Comparison of ENCODE assay signal across 22 mouse cellular contexts in genomic region chr1:42474197-42474596, GRCm38 (mm10).
DNase-seq lines count a peak whose midpoint lies in the region; ATAC-seq lines count a peak whose summit lies in the region.
"Had no signal": no experiment of that assay in that cellular context is flagged by ENCODE, and none has a peak within 500 bp of the region (broad histone marks: within the 10 kb centered on the region; RNA-seq: fewer than 3 reads in every experiment).

No protein-coding gene starts in this region.

- H3K9me3 ChIP-seq in forebrain, embryonic 13.5 days (replicated peaks) = no peaks in the 10 kb centered on the region
- no peaks in the 10 kb centered on the region for H3K9me3 ChIP-seq in forebrain, embryonic 10.5 days
- H3K9me3 ChIP-seq in midbrain, embryonic 11.5 days (ENCODE audit: control insufficient read depth, low read length) = no peaks in the 10 kb centered on the region; the same call in 1 of the 2 replicates
- H3K9me3 ChIP-seq in midbrain, embryonic 10.5 days (replicated peaks) = no peaks in the 10 kb centered on the region
- H3K9me3 ChIP-seq in hindbrain, embryonic 13.5 days = no peaks in the 10 kb centered on the region
- H3K9me3 ChIP-seq: embryonic facial prominence, embryonic 13.5 days; heart, embryonic 13.5 days had no signal

- ATAC-seq in forebrain, embryonic 13.5 days = peak; percentile 48; the same call in 1 of the 2 replicates
- no peak for ATAC-seq in midbrain, embryonic 11.5 days (ENCODE audit: low FRiP score)
- no peak for ATAC-seq in hindbrain, embryonic 13.5 days (ENCODE audit: low FRiP score)
- ATAC-seq in erythroid progenitor cell, adult 5-6 weeks (replicated peaks; ENCODE audit: low FRiP score, poor library complexity, severe bottlenecking) = no peak
- ATAC-seq: CD4-positive, CD25-positive, alpha-beta regulatory T cell, adult 4 months; hindbrain, embryonic 16.5 days; inflammation-experienced regulatory T-cells, adult 6 months had no signal

- WGBS in forebrain, embryonic 13.5 days = 61% methylated on average over 8 of the region's 8 CpGs
- 82% methylated on average over 8 of the region's 8 CpGs for WGBS in forebrain, embryonic 10.5 days
- 77% methylated on average over 8 of the region's 8 CpGs for WGBS in midbrain, embryonic 11.5 days
- 81% methylated on average over 8 of the region's 8 CpGs for WGBS in midbrain, embryonic 10.5 days
- WGBS in hindbrain, embryonic 13.5 days = 58% methylated on average over 8 of the region's 8 CpGs

- H3K4me3 ChIP-seq in forebrain, embryonic 13.5 days = no peak overlapping the region
- H3K4me3 ChIP-seq in forebrain, embryonic 10.5 days = no peak overlapping the region
- no peak overlapping the region for H3K4me3 ChIP-seq in midbrain, embryonic 11.5 days (ENCODE audit: low read depth, low read length)
- no peak overlapping the region for H3K4me3 ChIP-seq in midbrain, embryonic 10.5 days
- no peak overlapping the region for H3K4me3 ChIP-seq in hindbrain, embryonic 13.5 days
- H3K4me3 ChIP-seq: embryonic facial prominence, embryonic 13.5 days; heart, embryonic 13.5 days had no signal

- DNase-seq in forebrain, embryonic 10.5 days (ENCODE audit: extremely low spot score, low spot score) = no peak
- DNase-seq in midbrain, embryonic 11.5 days (ENCODE audit: low spot score, missing footprints) = peak; percentile 57
- no peak for DNase-seq in midbrain, embryonic 10.5 days (ENCODE audit: low spot score)
- peak; percentile 9 for DNase-seq in layer of hippocampus, adult 9-10 months (ENCODE audit: low spot score)
- no peak for DNase-seq in cerebellum, postnatal 36 days
- DNase-seq: adrenal gland, adult 8-10 months; B cell, adult 2 months; cerebellum, adult 11 months; cerebellum, adult 8-10 months; cerebellum, postnatal 14 days; gastrocnemius, postnatal 36 days; heart, adult 11 months; heart, postnatal 36 days had no signal

- no peak overlapping the region for H3K9ac ChIP-seq in forebrain, embryonic 13.5 days
- no peak overlapping the region for H3K9ac ChIP-seq in midbrain, embryonic 11.5 days (ENCODE audit: low read length)
- no peak overlapping the region for H3K9ac ChIP-seq in hindbrain, embryonic 13.5 days
- H3K9ac ChIP-seq: embryonic facial prominence, embryonic 13.5 days; heart, embryonic 13.5 days had no signal

- peaks cover 22% of the 10 kb centered on the region for H3K4me1 ChIP-seq in forebrain, embryonic 13.5 days
- peaks cover 9% of the 10 kb centered on the region for H3K4me1 ChIP-seq in forebrain, embryonic 10.5 days
- peaks cover 7% of the 10 kb centered on the region; the same call in 1 of the 2 replicates for H3K4me1 ChIP-seq in midbrain, embryonic 11.5 days (ENCODE audit: control insufficient read depth, insufficient read depth, low read length)
- H3K4me1 ChIP-seq in midbrain, embryonic 10.5 days = peaks cover 6% of the 10 kb centered on the region; the same call in 1 of the 2 replicates
- H3K4me1 ChIP-seq in hindbrain, embryonic 13.5 days (replicated peaks) = peaks cover 25% of the 10 kb centered on the region
- H3K4me1 ChIP-seq: embryonic facial prominence, embryonic 13.5 days; heart, embryonic 13.5 days had no signal

- H3K27me3 ChIP-seq in forebrain, embryonic 13.5 days = no peaks in the 10 kb centered on the region
- no peaks in the 10 kb centered on the region; the same call in 1 of the 2 replicates for H3K27me3 ChIP-seq in forebrain, embryonic 10.5 days (ENCODE audit: poor library complexity, severe bottlenecking)
- H3K27me3 ChIP-seq in midbrain, embryonic 11.5 days (ENCODE audit: control insufficient read depth, insufficient read depth, low read length) = no peaks in the 10 kb centered on the region
- H3K27me3 ChIP-seq in midbrain, embryonic 10.5 days (ENCODE audit: low read depth, poor library complexity, severe bottlenecking) = no peaks in the 10 kb centered on the region
- H3K27me3 ChIP-seq in hindbrain, embryonic 13.5 days = no peaks in the 10 kb centered on the region
- H3K27me3 ChIP-seq: embryonic facial prominence, embryonic 13.5 days; heart, embryonic 13.5 days had no signal

- no peak overlapping the region for H3K4me2 ChIP-seq in forebrain, embryonic 13.5 days
- H3K4me2 ChIP-seq in midbrain, embryonic 11.5 days = no peak overlapping the region
- H3K4me2 ChIP-seq in hindbrain, embryonic 13.5 days = no peak overlapping the region
- H3K4me2 ChIP-seq: embryonic facial prominence, embryonic 13.5 days; heart, embryonic 13.5 days had no signal

- H3K36me3 ChIP-seq in forebrain, embryonic 13.5 days (ENCODE audit: poor library complexity, severe bottlenecking) = no peaks in the 10 kb centered on the region
- no peaks in the 10 kb centered on the region for H3K36me3 ChIP-seq in forebrain, embryonic 10.5 days (replicated peaks)
- no peaks in the 10 kb centered on the region for H3K36me3 ChIP-seq in midbrain, embryonic 11.5 days (ENCODE audit: control insufficient read depth, insufficient read depth, low read length)
- H3K36me3 ChIP-seq in midbrain, embryonic 10.5 days = no peaks in the 10 kb centered on the region
- H3K36me3 ChIP-seq in hindbrain, embryonic 13.5 days = no peaks in the 10 kb centered on the region
- H3K36me3 ChIP-seq: embryonic facial prominence, embryonic 13.5 days; G1E; heart, embryonic 13.5 days had no signal

- no peak overlapping the region for H3K27ac ChIP-seq in forebrain, embryonic 13.5 days
- H3K27ac ChIP-seq in forebrain, embryonic 10.5 days = no peak overlapping the region
- H3K27ac ChIP-seq in midbrain, embryonic 11.5 days (ENCODE audit: low read depth, low read length) = no peak overlapping the region
- H3K27ac ChIP-seq in midbrain, embryonic 10.5 days (replicated peaks) = no peak overlapping the region
- no peak overlapping the region for H3K27ac ChIP-seq in hindbrain, embryonic 13.5 days
- H3K27ac ChIP-seq: embryonic facial prominence, embryonic 13.5 days; heart, embryonic 13.5 days had no signal

Comparison
In these comparisons a context has a peak if more than half of its experiments do, and no peak if none do; other contexts are left out.
1. DNase-seq: peak in midbrain, embryonic 11.5 days (single experiment) and layer of hippocampus, adult 9-10 months (single experiment); none in forebrain, embryonic 10.5 days (single experiment), midbrain, embryonic 10.5 days (single experiment) and cerebellum, postnatal 36 days (0 of 2).